Mouse (Mus musculus) ES-E14 (cell line): ENCODE data around the gene Wfdc6b. TPM values are rescaled to one million over a fixed set of nuclear protein-coding genes. Genes with fewer than 3 reads are reported as not detected.

ENCODE experiments used
- DNase-seq: peaks from one replicate; pipeline ENCODE4 v3.0.0-alpha.2; 2013; ENCODE audit warnings: low read depth, low spot score
- H3K27ac ChIP-seq: 2 replicates; pipeline ENCODE4 v1.5.1; 2012; ENCODE audit warnings: low read depth, mild to moderate bottlenecking, low read length, moderate library complexity, mixed read lengths; ENCODE audit not compliant: poor library complexity, insufficient read depth, severe bottlenecking
- H3K36me3 ChIP-seq: 2 replicates; pipeline ENCODE4 v1.6.1; 2012; ENCODE audit warnings: mild to moderate bottlenecking, low read length, moderate library complexity, mixed read lengths; ENCODE audit not compliant: control insufficient read depth, poor library complexity, insufficient read depth, severe bottlenecking
- H3K4me1 ChIP-seq, 2 experiments: fragments of 150-350 bp in 1 of 2; sonication (generic) in 1 of 2; 2 replicates each; pipeline ENCODE4 v1.6.1; 2012; ENCODE audit warnings: low read length in 2 of 2, mild to moderate bottlenecking in 1 of 2, mixed read lengths in 1 of 2; ENCODE audit not compliant: control insufficient read depth in 2 of 2, insufficient read depth in 2 of 2, poor library complexity in 1 of 2
- H3K4me3 ChIP-seq, 2 experiments: fragments of 150-350 bp in 1 of 2; sonication (generic) in 1 of 2; 2 replicates each; pipeline ENCODE4 v1.5.1; 2012; ENCODE audit warnings: low read length in 2 of 2, low read depth in 1 of 2, mild to moderate bottlenecking in 1 of 2, mixed read lengths in 1 of 2; ENCODE audit not compliant: insufficient read depth in 1 of 2, poor library complexity in 1 of 2, severe bottlenecking in 1 of 2
- H3K9ac ChIP-seq: 2 replicates; pipeline ENCODE4 v1.6.1; 2012; ENCODE audit warnings: low read depth, mild to moderate bottlenecking, low read length, mixed read lengths; ENCODE audit not compliant: poor library complexity, insufficient read depth, severe bottlenecking
- H3K9me3 ChIP-seq: fragments of 150-350 bp; sonication (generic); 2 replicates; pipeline ENCODE4 v1.6.1; 2012; ENCODE audit warnings: low read depth, mild to moderate bottlenecking, low read length; ENCODE audit not compliant: control insufficient read depth, insufficient read depth
- CHD2 ChIP-seq: IDR thresholded peaks from 2 replicates; pipeline ENCODE4 v1.6.1; 2014; ENCODE audit warnings: mild to moderate bottlenecking, low read depth, low read length, inconsistent platforms
- HCFC1 ChIP-seq: IDR thresholded peaks from 2 replicates; pipeline ENCODE4 v1.6.1; 2012; ENCODE audit warnings: low read length, inconsistent platforms, borderline replicate concordance; ENCODE audit not compliant: insufficient read depth
- MAFK ChIP-seq: IDR thresholded peaks from 2 replicates; pipeline ENCODE4 v1.6.1; 2014; ENCODE audit warnings: mild to moderate bottlenecking, low read depth, low read length, inconsistent platforms; ENCODE audit not compliant: insufficient read depth
- ZC3H11A ChIP-seq: IDR thresholded peaks from 2 replicates; pipeline ENCODE4 v1.6.1; 2012; ENCODE audit warnings: low read depth, mild to moderate bottlenecking, inconsistent platforms, low read length, borderline replicate concordance
- ZNF384 ChIP-seq: IDR thresholded peaks from 2 replicates; pipeline ENCODE4 v1.6.1; 2012; ENCODE audit warnings: low read depth, low read length, inconsistent platforms
- in situ Hi-C, 2 experiments: fragments of 600-800 bp; cut with MboI; formaldehyde crosslinking; loops; one replicate each; pipeline ENCODE4 v1.15.1; 2025; ENCODE audit warnings: low sequenced_read_pairs in 2 of 2, inconsistent platforms in 1 of 2; ENCODE audit not compliant: unreplicated experiment in 2 of 2
- total RNA-seq: library from RNA; depleted of rRNA; stranded (reverse); fragments of 300-350 nt; gene quantifications from 2 replicates; pipeline ENCODE4 v1.2.3, GENCODE M21; 2012; rRNA removed

Wfdc6b gene
- total RNA-seq, 1 experiment, result not detected

GRCm38 (mm10) chr2:164656483-164656882 is 43.2 kb downstream of the Wfdc6b start, which contains the start of gene Wfdc9:
Gene Wfdc9, minus strand, starts transcription at chr2:164656583.
- Histone ChIP-seq H3K27ac (no peak within 1 kb of the TSS), H3K4me1 (no peaks in the 10 kb centered on the region), H3K9me3 (no peaks in the 10 kb centered on the region), H3K4me3 (peak within 1 kb of the TSS in 1 of 2 experiments; percentile 48; a peak in 2 of 4 replicates), H3K36me3 (no peaks in the 10 kb centered on the region), H3K9ac (no peak within 1 kb of the TSS)
- in situ Hi-C loops, result no loop called here
- TF ChIP-seq CHD2 (no peak), ZNF384 (no peak), MAFK (no peak), ZC3H11A (no peak), HCFC1 (no peak)
- DNase-seq, result no peak

GRCm38 (mm10) chr2:164664851-164665250 is 51.5 kb downstream of the Wfdc6b start:
- Histone ChIP-seq H3K27ac (no peak overlapping the region), H3K4me1 (no peaks in the 10 kb centered on the region), H3K4me3 (no peak overlapping the region), H3K9me3 (no peaks in the 10 kb centered on the region), H3K9ac (no peak overlapping the region), H3K36me3 (no peaks in the 10 kb centered on the region)
- TF ChIP-seq ZC3H11A (no peak), HCFC1 (no peak), MAFK (no peak), ZNF384 (no peak)
- no peak for DNase-seq
- in situ Hi-C loops, result no loop called here

Other genes starting within 250 kb of the Wfdc6b start
- not detected in 2 replicates for gene Slpi, start 224.4 kb upstream of the Wfdc6b start, total RNA-seq
- gene Rbpjl, start 210.4 kb upstream of the Wfdc6b start, total RNA-seq, result 0.04 TPM in 1 of 2 replicates, not detected in the other
- 1.7 and 2.3 TPM in 2 replicates for gene Matn4, start 208.4 kb upstream of the Wfdc6b start, total RNA-seq
- 102 and 172 TPM in 2 replicates for gene Sdc4, start 169.6 kb upstream of the Wfdc6b start, total RNA-seq
- 47.6 and 51.1 TPM in 2 replicates for gene Sys1, start 156.6 kb upstream of the Wfdc6b start, total RNA-seq
- gene Gm20458, start 152.6 kb upstream of the Wfdc6b start, total RNA-seq, result 2.1 TPM in 1 of 2 replicates, not detected in the other
- gene Trp53tg5, start 139.8 kb upstream of the Wfdc6b start, total RNA-seq, result 0.22 and 0.26 TPM in 2 replicates
- gene Dbndd2, start 127.4 kb upstream of the Wfdc6b start, total RNA-seq, result 2.9 and 4.2 TPM in 2 replicates
- 57.2 and 97.3 TPM in 2 replicates for gene Pigt, start 116.0 kb upstream of the Wfdc6b start, total RNA-seq
- gene Wfdc2, start 51.1 kb upstream of the Wfdc6b start, total RNA-seq, result 41.5 and 58.4 TPM in 2 replicates
- not detected in 2 replicates for gene Spint3, start 40.1 kb upstream of the Wfdc6b start, total RNA-seq
- not detected in 2 replicates for gene Wfdc6a, start 28.1 kb upstream of the Wfdc6b start, total RNA-seq
- gene Eppin, start 19.9 kb upstream of the Wfdc6b start, total RNA-seq, result not detected in 2 replicates
- gene Wfdc8, start 104 bp downstream of the Wfdc6b start, total RNA-seq, result not detected in 2 replicates
- gene Wfdc16, start 25.3 kb downstream of the Wfdc6b start, total RNA-seq, result not detected in 2 replicates
- 0.98 and 3.1 TPM in 2 replicates for gene Wfdc10, start 42.5 kb downstream of the Wfdc6b start, total RNA-seq
- gene Wfdc9, start 43.1 kb downstream of the Wfdc6b start, total RNA-seq, result not detected in 2 replicates
- not detected in 2 replicates for gene Wfdc11, start 60.6 kb downstream of the Wfdc6b start, total RNA-seq
- not detected in 2 replicates for gene Wfdc13, start 71.6 kb downstream of the Wfdc6b start, total RNA-seq
- not detected in 2 replicates for gene Spint4, start 85.0 kb downstream of the Wfdc6b start, total RNA-seq
- 1.6 and 6.6 TPM in 2 replicates for gene Spint5, start 101.8 kb downstream of the Wfdc6b start, total RNA-seq
- gene Wfdc3, start 132.4 kb downstream of the Wfdc6b start, total RNA-seq, result 0.18 and 0.58 TPM in 2 replicates
- gene Dnttip1, start 132.5 kb downstream of the Wfdc6b start, total RNA-seq, result 13.3 and 15.1 TPM in 2 replicates
- 117 and 159 TPM in 2 replicates for gene Ube2c, start 156.4 kb downstream of the Wfdc6b start, total RNA-seq
- gene Tnnc2, start 166.4 kb downstream of the Wfdc6b start, total RNA-seq, result 1.5 and 1.7 TPM in 2 replicates
- gene Snx21, start 172.3 kb downstream of the Wfdc6b start, total RNA-seq, result 5.5 and 7.0 TPM in 2 replicates
- gene Acot8, start 191.4 kb downstream of the Wfdc6b start, total RNA-seq, result 46.4 and 54.7 TPM in 2 replicates
- 6.4 and 7.0 TPM in 2 replicates for gene Zswim3, start 191.6 kb downstream of the Wfdc6b start, total RNA-seq
- gene Zswim1, start 209.2 kb downstream of the Wfdc6b start, total RNA-seq, result 21.5 and 22.6 TPM in 2 replicates
- 0.95 and 1.1 TPM in 2 replicates for gene Spata25, start 215.0 kb downstream of the Wfdc6b start, total RNA-seq
- 103 and 216 TPM in 2 replicates for gene Ctsa, start 219.4 kb downstream of the Wfdc6b start, total RNA-seq
- gene Neurl2, start 219.9 kb downstream of the Wfdc6b start, total RNA-seq, result 3.6 TPM in 2 replicates
- gene Pltp, start 244.2 kb downstream of the Wfdc6b start, total RNA-seq, result 56.1 and 117 TPM in 2 replicates